Comparison of ENCODE assay signal across 11 mouse cellular contexts in the genomic region with DNA sequence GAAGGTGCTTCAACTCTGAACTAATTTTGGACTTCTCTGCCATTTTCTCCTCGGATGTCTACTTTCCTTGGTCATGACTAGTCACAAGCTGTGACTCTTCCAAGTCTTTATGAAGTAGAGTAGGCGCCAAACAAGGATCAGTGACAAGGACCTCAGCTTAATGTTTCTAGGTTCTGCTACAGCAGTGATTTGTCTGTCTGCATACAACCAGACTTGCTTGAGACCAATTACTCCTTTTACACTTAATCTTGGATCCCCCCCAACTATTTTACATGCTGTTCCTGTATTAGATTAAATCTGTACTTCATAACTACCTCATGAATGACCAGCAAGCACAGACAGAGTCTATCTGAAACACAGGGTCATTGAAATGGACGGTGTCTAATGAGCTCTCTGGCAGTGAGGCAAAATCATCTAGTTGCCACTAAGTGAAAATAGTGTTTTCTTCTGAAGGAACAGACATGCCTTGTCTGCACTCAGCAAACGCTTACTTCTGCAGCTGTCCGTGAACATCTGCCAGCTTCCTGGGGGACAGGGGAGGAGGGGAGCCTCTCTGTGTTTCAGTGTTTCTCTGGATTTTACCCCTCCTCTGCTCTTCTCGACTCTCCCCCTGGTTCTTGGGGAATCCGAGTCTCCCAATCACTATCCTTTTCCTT.
DNase-seq lines count a peak whose midpoint lies in the region; TF ChIP-seq lines count a peak whose summit lies in the region.
"Had no signal": no experiment of that assay in that cellular context is flagged by ENCODE, and none has a peak within 500 bp of the region (broad histone marks: within the 10 kb centered on the region; RNA-seq: fewer than 3 reads in every experiment).

No protein-coding gene starts in this region.

- no peak overlapping the region for H3K27ac ChIP-seq in left cerebral cortex, adult 2 months
- H3K27ac ChIP-seq: intestine, embryonic 15.5 days had no signal

- TF ChIP-seq CTCF in left cerebral cortex, adult 2 months (IDR thresholded peaks at IDR 0.05), result no peak

- intact Hi-C loops in gastrocnemius, postnatal 36 days (cut with DNase I), result no loop called here
- intact Hi-C loops in left cerebral cortex, postnatal 4 days (cut with DNase I), result no loop called here
- intact Hi-C loops in left cerebral cortex, adult 2 months (cut with DNase I), result no loop called here

- DNase-seq in gastrocnemius, postnatal 10 days, result peak; percentile 37
- no peak for DNase-seq in gastrocnemius, postnatal 36 days
- peak; percentile 35 for DNase-seq in left cerebral cortex, postnatal 4 days
- no peak for DNase-seq in left cerebral cortex, adult 2 months (ENCODE audit: extremely low spot score in 1 of 2, low spot score in 2 of 2)
- peak; percentile 9 for DNase-seq in testis, postnatal 14 days (ENCODE audit: low spot score)
- DNase-seq in testis, postnatal 10 days (ENCODE audit: low spot score), result no peak
- no peak for DNase-seq in ovary, adult 18-20 months (ENCODE audit: low spot score)
- DNase-seq: heart, postnatal 14 days; kidney, postnatal 25 days had no signal

- H3K4me3 ChIP-seq in left cerebral cortex, adult 2 months, result no peak overlapping the region
- H3K4me3 ChIP-seq: intestine, embryonic 15.5 days; megakaryocyte, embryonic 14.5 days had no signal

Comparison
In these comparisons a context has a peak if more than half of its experiments do, and no peak if none do; other contexts are left out.
1. DNase-seq: peak in gastrocnemius, postnatal 10 days (single experiment), left cerebral cortex, postnatal 4 days (single experiment) and testis, postnatal 14 days (single experiment); none in gastrocnemius, postnatal 36 days (0 of 2), left cerebral cortex, adult 2 months (0 of 2), testis, postnatal 10 days (single experiment) and ovary, adult 18-20 months (single experiment).